Mouse (Mus musculus) forebrain, embryonic 12.5 days (tissue): ENCODE results near the gene Gm11011. TPM values are rescaled to one million over a fixed set of nuclear protein-coding genes. Genes with fewer than 3 reads are reported as not detected.

Experiments
- ATAC-seq: fragments of 200-750 bp; cut with Nextera tagmentation; 2 replicates; pipeline ENCODE4 v1.8.0; 2017; ENCODE audit warnings: moderate TSS enrichment; ENCODE audit not compliant: low FRiP score
- H3K27ac ChIP-seq: fragments of 300-500 bp; sonication (generic); 2 replicates; pipeline ENCODE4 v1.5.1; 2016; ENCODE audit warnings: mild to moderate bottlenecking
- H3K27me3 ChIP-seq: fragments of 300-500 bp; sonication (generic); 2 replicates; pipeline ENCODE4 v1.6.1; 2016; ENCODE audit warnings: mild to moderate bottlenecking
- H3K36me3 ChIP-seq: fragments of 300-500 bp; sonication (generic); replicated peaks from 2 replicates; pipeline ENCODE4 v1.6.1; 2016; ENCODE audit warnings: mild to moderate bottlenecking
- H3K4me1 ChIP-seq: fragments of 300-500 bp; sonication (generic); 2 replicates; pipeline ENCODE4 v1.6.1; 2016
- H3K4me2 ChIP-seq: fragments of 300-500 bp; sonication (generic); 2 replicates; pipeline ENCODE4 v1.6.1; 2016; ENCODE audit warnings: mild to moderate bottlenecking, moderate library complexity
- H3K4me3 ChIP-seq: fragments of 300-500 bp; sonication (generic); replicated peaks from 2 replicates; pipeline ENCODE4 v1.5.1; 2016; ENCODE audit warnings: mild to moderate bottlenecking
- H3K9ac ChIP-seq: fragments of 300-500 bp; sonication (generic); 2 replicates; pipeline ENCODE4 v1.6.1; 2016; ENCODE audit warnings: mild to moderate bottlenecking
- H3K9me3 ChIP-seq: fragments of 300-500 bp; sonication (generic); 2 replicates; pipeline ENCODE4 v1.6.1; 2016
- WGBS: fragments of 180-500 bp; shearing (Covaris S2); methylation state at CpG from one replicate; pipeline ENCODE4 v1.1.7; 2016; 5-methylcytosine and 5-hydroxymethylcytosine counted together
- polyA plus RNA-seq: library from polyadenylated mRNA; unstranded; fragments of >200 nt; fragmentation: Nextera tagmentation; extraction: Ambion mirVana; gene quantifications from 2 replicates; pipeline ENCODE4 v1.2.1, GENCODE M21; 2016

Gene Gm11011
- polyA plus RNA-seq, 1 experiment from 2014 or later = not detected

DNA sequence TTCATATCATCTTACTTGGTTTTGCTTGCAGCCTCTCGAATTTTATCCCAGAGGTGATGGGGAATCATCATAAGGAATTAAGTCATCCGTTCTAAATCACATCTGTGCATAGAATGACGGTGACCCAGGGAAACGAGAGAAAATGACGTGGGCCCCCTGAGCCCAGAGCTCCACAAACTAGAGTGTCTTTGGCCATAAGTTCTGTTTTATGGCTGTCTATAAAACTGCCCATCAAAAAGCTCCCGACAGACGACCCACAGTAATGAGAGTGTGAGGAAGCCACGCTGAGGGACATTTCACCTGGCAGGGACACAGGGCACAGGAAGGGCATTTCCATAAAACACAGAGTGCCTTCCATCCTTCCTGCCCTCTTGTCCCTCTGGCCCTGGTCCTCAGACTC is 23.3 kb upstream of the Gm11011 start:
- H3K9me3 ChIP-seq = no peaks in the 10 kb centered on the region
- no peak for ATAC-seq
- H3K27me3 ChIP-seq = peaks cover 7% of the 10 kb centered on the region; the same call in 1 of the 2 replicates
- WGBS = 83% methylated on average over 8 of the region's 8 CpGs
- H3K9ac ChIP-seq = no peak overlapping the region
- H3K4me1 ChIP-seq = peaks cover 14% of the 10 kb centered on the region
- no peaks in the 10 kb centered on the region for H3K36me3 ChIP-seq
- no peak overlapping the region for H3K27ac ChIP-seq
- no peak overlapping the region for H3K4me2 ChIP-seq
- H3K4me3 ChIP-seq = no peak overlapping the region

DNA sequence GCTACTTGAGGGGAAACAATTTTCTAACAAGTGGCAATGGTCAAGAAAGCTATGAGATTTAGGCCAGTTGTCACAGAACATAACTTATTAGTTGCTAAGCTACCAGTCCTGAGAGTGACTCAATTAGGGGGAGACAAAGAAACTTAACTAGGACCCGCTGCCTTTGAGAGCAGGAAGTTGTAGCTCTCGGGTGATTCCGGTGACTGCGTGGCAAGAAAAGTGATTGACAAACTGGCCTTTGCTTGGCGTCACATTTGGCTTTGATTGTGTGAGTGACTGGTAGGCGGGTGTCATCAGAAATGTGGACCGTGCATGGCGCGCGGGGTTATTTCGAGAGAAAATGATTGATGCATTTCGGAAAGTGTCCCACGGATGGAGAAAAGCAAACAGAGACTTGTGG is 22.4 kb upstream of the Gm11011 start:
- H3K27ac ChIP-seq = no peak overlapping the region
- H3K4me1 ChIP-seq = peaks cover 14% of the 10 kb centered on the region
- H3K4me3 ChIP-seq = no peak overlapping the region
- no peaks in the 10 kb centered on the region for H3K36me3 ChIP-seq
- no peaks in the 10 kb centered on the region for H3K9me3 ChIP-seq
- H3K9ac ChIP-seq = no peak overlapping the region
- 49% methylated on average over 13 of the region's 13 CpGs for WGBS
- no peak overlapping the region for H3K4me2 ChIP-seq
- H3K27me3 ChIP-seq = peaks cover 7% of the 10 kb centered on the region; the same call in 1 of the 2 replicates
- no peak for ATAC-seq

- Histone ChIP-seq H3K9ac (no peak overlapping the region), H3K4me3 (no peak overlapping the region), H3K4me2 (no peak overlapping the region), H3K9me3 (no peaks in the 10 kb centered on the region), H3K4me1 (peaks cover 14% of the 10 kb centered on the region), H3K27ac (no peak overlapping the region), H3K27me3 (peaks cover 5% of the 10 kb centered on the region; the same call in 1 of the 2 replicates), H3K36me3 (no peaks in the 10 kb centered on the region)
- no peak for ATAC-seq
- WGBS = 73% methylated on average over 2 of the region's 2 CpGs
Measured at GRCm38 (mm10) chr2:169607787-169608186, 20.2 kb upstream of the Gm11011 start.

DNA sequence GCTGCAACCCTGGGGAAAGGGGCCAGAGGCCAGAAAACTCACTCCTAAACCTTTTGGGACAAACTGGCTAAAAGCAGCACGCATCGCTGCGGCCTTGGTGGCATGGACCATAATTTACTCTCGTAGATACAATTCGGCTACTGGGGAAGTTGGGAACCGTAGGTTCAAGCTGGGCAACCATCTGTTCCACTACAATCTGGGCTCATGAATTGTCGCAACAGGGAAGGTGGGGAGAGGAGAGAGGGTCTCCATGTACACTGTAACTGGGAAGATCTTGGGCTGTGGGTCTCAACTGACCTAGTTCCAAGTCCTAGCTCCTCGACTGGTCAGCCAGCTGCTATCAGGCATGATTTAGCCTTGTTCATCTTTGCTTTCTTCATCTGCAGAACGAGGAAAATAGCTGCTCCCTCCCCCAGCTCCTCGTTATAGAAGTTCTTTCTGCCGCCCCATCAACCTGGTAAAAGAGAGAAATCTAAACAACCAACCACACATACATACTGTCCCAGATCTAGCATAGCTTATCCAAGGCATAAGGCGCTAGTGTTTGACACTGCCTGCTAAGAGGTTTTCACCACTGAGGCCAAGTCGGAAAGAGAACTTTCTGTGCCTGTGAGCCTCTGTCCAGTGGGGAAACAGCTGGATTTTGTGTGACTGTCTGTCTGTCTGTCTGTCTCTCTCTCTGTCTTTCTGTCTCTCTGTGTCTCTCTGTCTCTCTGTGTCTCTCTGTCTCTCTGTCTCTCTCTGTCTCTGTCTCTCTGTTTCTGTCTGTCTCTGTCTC is 19.5 kb upstream of the Gm11011 start:
- H3K9me3 ChIP-seq = no peaks in the 10 kb centered on the region
- H3K27ac ChIP-seq = no peak overlapping the region
- no peaks in the 10 kb centered on the region for H3K36me3 ChIP-seq
- peaks cover 3% of the 10 kb centered on the region; the same call in 1 of the 2 replicates for H3K27me3 ChIP-seq
- no peak for ATAC-seq
- WGBS = 78% methylated on average over 13 of the region's 13 CpGs
- no peak overlapping the region for H3K4me3 ChIP-seq
- no peak overlapping the region for H3K4me2 ChIP-seq
- H3K4me1 ChIP-seq = peaks cover 13% of the 10 kb centered on the region
- no peak overlapping the region for H3K9ac ChIP-seq

DNA sequence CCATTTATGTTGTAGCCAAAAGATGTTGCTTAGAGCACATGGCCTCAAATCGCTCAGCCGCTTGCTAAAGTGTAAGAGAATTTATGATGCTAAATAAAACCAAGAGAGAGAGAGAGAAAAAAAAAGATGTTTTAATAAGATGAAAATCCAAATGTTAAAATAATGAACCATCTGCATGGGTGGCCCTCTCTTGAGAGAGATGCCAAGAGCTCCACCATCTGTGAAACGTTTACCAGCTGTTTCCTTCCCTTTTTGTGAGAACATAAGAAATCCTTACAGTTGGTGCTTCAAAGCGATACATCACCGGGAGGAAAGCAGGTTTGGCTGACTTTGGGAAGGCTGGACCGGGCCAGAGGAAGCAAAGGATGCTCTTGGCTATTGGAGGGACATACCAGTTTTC is 12.6 kb upstream of the Gm11011 start:
- no peaks in the 10 kb centered on the region for H3K36me3 ChIP-seq
- H3K4me2 ChIP-seq = no peak overlapping the region
- no peak for ATAC-seq
- no peaks in the 10 kb centered on the region for H3K27me3 ChIP-seq
- H3K4me3 ChIP-seq = no peak overlapping the region
- no peaks in the 10 kb centered on the region for H3K9me3 ChIP-seq
- no peak overlapping the region for H3K9ac ChIP-seq
- no peak overlapping the region for H3K27ac ChIP-seq
- WGBS = 83% methylated on average over 6 of the region's 6 CpGs
- peaks cover 7% of the 10 kb centered on the region for H3K4me1 ChIP-seq

- Histone ChIP-seq H3K4me1 (peaks cover 7% of the 10 kb centered on the region), H3K9ac (no peak overlapping the region), H3K27ac (no peak overlapping the region), H3K4me2 (no peak overlapping the region), H3K27me3 (no peaks in the 10 kb centered on the region), H3K9me3 (no peaks in the 10 kb centered on the region), H3K4me3 (no peak overlapping the region), H3K36me3 (no peaks in the 10 kb centered on the region)
- 90% methylated on average over 4 of the region's 4 CpGs for WGBS
- no peak for ATAC-seq
Measured at GRCm38 (mm10) chr2:169599591-169599990, 12.0 kb upstream of the Gm11011 start.

GRCm38 (mm10) chr2:169597971-169598370 is 10.4 kb upstream of the Gm11011 start:
- Histone ChIP-seq H3K27me3 (no peaks in the 10 kb centered on the region), H3K9me3 (no peaks in the 10 kb centered on the region), H3K27ac (no peak overlapping the region), H3K9ac (no peak overlapping the region), H3K4me2 (no peak overlapping the region), H3K36me3 (no peaks in the 10 kb centered on the region), H3K4me1 (peaks cover 7% of the 10 kb centered on the region), H3K4me3 (no peak overlapping the region)
- WGBS = 76% methylated on average over 8 of the region's 8 CpGs
- ATAC-seq = no peak

DNA sequence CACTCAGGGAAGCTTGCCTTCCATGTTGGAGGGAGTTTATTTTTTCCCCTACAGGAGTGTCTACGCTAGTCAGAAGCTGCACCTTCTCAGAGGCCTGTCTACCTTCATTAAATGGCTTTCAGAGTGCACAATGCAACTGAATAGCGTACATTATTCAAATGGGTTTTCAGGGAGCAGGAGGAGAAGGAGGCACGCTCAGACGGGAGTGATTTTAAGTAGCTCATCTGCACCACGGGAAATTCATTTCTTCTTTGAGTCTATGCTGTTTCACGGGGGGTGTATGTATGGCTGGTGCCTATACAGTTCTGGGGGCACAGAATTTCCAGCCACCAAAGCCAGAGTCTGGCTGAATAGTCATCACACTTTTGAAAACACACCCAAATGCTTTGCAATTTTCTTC is 9.8 kb upstream of the Gm11011 start:
- Histone ChIP-seq H3K27ac (no peak overlapping the region), H3K27me3 (no peaks in the 10 kb centered on the region), H3K9ac (no peak overlapping the region), H3K36me3 (no peaks in the 10 kb centered on the region), H3K9me3 (no peaks in the 10 kb centered on the region), H3K4me3 (no peak overlapping the region), H3K4me1 (peaks cover 7% of the 10 kb centered on the region), H3K4me2 (no peak overlapping the region)
- 36% methylated on average over 6 of the region's 6 CpGs for WGBS
- ATAC-seq = no peak

DNA sequence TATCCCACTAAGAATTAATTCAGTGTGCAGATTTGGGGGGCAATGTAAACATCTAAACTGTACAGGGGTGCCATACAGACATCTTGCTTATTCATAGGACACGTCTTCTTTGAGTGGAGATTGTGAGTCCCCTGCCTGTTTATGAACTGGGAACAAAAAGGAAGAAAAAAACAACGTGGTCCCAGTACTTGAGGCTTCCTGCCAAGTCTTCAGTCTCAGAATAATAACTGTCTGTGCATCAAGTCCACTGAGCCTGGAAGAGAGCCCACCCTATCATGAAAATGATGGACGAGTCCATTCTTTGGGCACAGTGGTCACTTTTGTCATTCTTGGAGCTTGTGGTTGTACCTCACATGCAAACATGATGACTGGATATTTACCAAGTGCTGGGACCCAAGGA is 6.2 kb upstream of the Gm11011 start:
- no peak overlapping the region for H3K27ac ChIP-seq
- peaks cover 7% of the 10 kb centered on the region for H3K4me1 ChIP-seq
- no peak overlapping the region for H3K9ac ChIP-seq
- H3K9me3 ChIP-seq = no peaks in the 10 kb centered on the region
- no peaks in the 10 kb centered on the region for H3K27me3 ChIP-seq
- H3K4me2 ChIP-seq = no peak overlapping the region
- 71% methylated on average over 3 of the region's 3 CpGs for WGBS
- no peak for ATAC-seq
- H3K36me3 ChIP-seq = no peaks in the 10 kb centered on the region
- no peak overlapping the region for H3K4me3 ChIP-seq

DNA sequence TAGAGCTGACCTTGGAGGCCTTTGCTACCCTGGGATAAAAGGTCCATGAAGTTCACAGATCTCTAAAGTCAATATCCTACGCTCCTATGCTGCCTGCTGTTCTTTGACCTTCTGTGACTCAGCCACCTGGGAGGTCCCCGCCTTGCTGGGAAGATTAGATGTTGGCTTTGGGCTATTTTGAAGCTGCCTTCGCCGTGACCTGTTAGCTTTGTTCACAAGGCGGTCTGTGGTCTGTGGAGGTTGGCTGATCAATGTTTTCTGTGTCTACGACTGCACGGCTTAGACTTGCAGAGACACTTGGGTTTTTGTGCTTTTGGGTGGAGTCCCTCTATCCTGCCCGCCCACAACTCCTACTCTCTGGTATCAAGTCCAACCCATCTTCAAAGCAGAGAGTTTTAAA is 2.9 kb upstream of the Gm11011 start:
- 77% methylated on average over 8 of the region's 8 CpGs for WGBS
- H3K4me1 ChIP-seq = peaks cover 4% of the 10 kb centered on the region
- H3K4me2 ChIP-seq = no peak overlapping the region
- H3K27me3 ChIP-seq = no peaks in the 10 kb centered on the region
- H3K4me3 ChIP-seq = no peak overlapping the region
- no peaks in the 10 kb centered on the region for H3K9me3 ChIP-seq
- H3K27ac ChIP-seq = no peak overlapping the region
- no peak overlapping the region for H3K9ac ChIP-seq
- no peaks in the 10 kb centered on the region for H3K36me3 ChIP-seq
- ATAC-seq = no peak

GRCm38 (mm10) chr2:169589697-169590096 is 2.2 kb upstream of the Gm11011 start:
- H3K4me1 ChIP-seq = peaks cover 11% of the 10 kb centered on the region
- H3K27ac ChIP-seq = no peak overlapping the region
- no peak for ATAC-seq
- no peaks in the 10 kb centered on the region for H3K9me3 ChIP-seq
- no peak overlapping the region for H3K9ac ChIP-seq
- H3K4me3 ChIP-seq = no peak overlapping the region
- no peaks in the 10 kb centered on the region for H3K27me3 ChIP-seq
- WGBS = 90% methylated on average over 10 of the region's 10 CpGs
- no peak overlapping the region for H3K4me2 ChIP-seq
- H3K36me3 ChIP-seq = no peaks in the 10 kb centered on the region

GRCm38 (mm10) chr2:169586688-169587087 is 857 bp downstream of the Gm11011 start:
- Histone ChIP-seq H3K9me3 (no peaks in the 10 kb centered on the region), H3K27ac (no peak overlapping the region), H3K9ac (no peak overlapping the region), H3K4me3 (no peak overlapping the region), H3K4me2 (no peak overlapping the region), H3K4me1 (peaks cover 14% of the 10 kb centered on the region), H3K27me3 (no peaks in the 10 kb centered on the region), H3K36me3 (no peaks in the 10 kb centered on the region)
- no peak for ATAC-seq
- 90% methylated on average over 3 of the region's 3 CpGs for WGBS

DNA sequence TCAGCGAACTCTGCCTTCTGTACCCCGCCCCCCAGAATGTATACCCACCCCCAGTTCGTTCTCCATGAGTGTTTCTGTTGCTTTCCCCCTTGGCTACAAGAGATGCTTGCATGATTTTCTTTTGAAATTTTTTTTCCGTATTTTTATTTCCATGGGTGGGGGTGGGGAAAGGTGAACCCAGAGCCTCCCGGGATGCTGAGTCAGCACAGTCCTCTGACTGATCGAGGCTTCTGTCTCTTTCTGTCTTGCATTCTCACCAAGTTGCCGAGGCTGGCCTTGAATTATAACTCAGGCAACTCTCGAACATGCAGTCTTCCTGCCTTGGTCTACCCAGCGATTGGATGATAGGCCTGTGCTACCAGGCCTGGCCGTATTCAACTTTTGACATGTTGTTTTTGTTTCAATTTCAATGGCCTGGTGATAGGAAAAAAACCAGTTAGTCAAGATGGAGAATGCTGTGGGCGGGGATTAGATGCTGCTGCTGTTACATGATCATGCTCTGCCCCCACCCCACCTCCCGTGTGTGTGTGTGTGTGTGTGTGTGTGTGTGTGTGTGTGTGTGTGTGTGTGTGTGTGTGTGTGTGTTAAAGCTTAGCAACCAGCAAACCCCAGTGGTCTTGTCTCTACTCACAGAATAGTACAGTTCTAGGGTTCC is 1.8 kb downstream of the Gm11011 start:
- H3K4me2 ChIP-seq = no peak overlapping the region
- H3K36me3 ChIP-seq = no peaks in the 10 kb centered on the region
- no peak overlapping the region for H3K4me3 ChIP-seq
- no peak for ATAC-seq
- no peak overlapping the region for H3K27ac ChIP-seq
- 81% methylated on average over 12 of the region's 12 CpGs for WGBS
- no peaks in the 10 kb centered on the region for H3K9me3 ChIP-seq
- H3K27me3 ChIP-seq = no peaks in the 10 kb centered on the region
- H3K9ac ChIP-seq = no peak overlapping the region
- peaks cover 14% of the 10 kb centered on the region for H3K4me1 ChIP-seq
